Mouse (Mus musculus) urinary bladder, adult 2 months (tissue): Measurements from ENCODE around the gene Cul4a. TPM values are rescaled to one million over a fixed set of nuclear protein-coding genes. Genes with fewer than 3 reads are reported as not detected.
A peak's percentile ranks its signal among the peaks of the same experiment; 100 is the strongest.

Experiments used
- DNase-seq: peaks from one replicate; pipeline ENCODE4 v3.0.0; 2022; ENCODE audit warnings: low spot score
- polyA plus RNA-seq: library from polyadenylated mRNA; depleted of rRNA; stranded (reverse); fragments of >200 nt; gene quantifications from 2 replicates; pipeline ENCODE4 v1.2.3, GENCODE M21; 2012

Gene Cul4a
- polyA plus RNA-seq, 1 experiment = 58.2 TPM

GRCm38 (mm10) chr8:13139641-13140182 lies 34.3 kb downstream of the Cul4a start:
- no peak for DNase-seq

GRCm38 (mm10) chr8:13141681-13142080 lies 36.3 kb downstream of the Cul4a start:
- no peak for DNase-seq

- no peak for DNase-seq
Measured at GRCm38 (mm10) chr8:13148476-13148875, 43.1 kb downstream of the Cul4a start.

- no peak for DNase-seq
Measured at GRCm38 (mm10) chr8:13149287-13149686, 43.9 kb downstream of the Cul4a start.

GRCm38 (mm10) chr8:13149866-13150265 lies 44.4 kb downstream of the Cul4a start:
- DNase-seq = no peak

- DNase-seq = no peak
Measured at GRCm38 (mm10) chr8:13150929-13151328, 45.5 kb downstream of the Cul4a start.

GRCm38 (mm10) chr8:13154099-13154498 lies 48.7 kb downstream of the Cul4a start:
- no peak for DNase-seq

- DNase-seq = no peak
Measured at GRCm38 (mm10) chr8:13155358-13155757, 49.9 kb downstream of the Cul4a start.

GRCm38 (mm10) chr8:13156327-13157097 lies 51.1 kb downstream of the Cul4a start:
- DNase-seq = no peak

GRCm38 (mm10) chr8:13158718-13159376 lies 53.4 kb downstream of the Cul4a start, which contains the start of gene Lamp1:
Lamp1 (plus strand) TSS chr8:13159161.
- DNase-seq = peak; percentile 100

- no peak for DNase-seq
Measured at GRCm38 (mm10) chr8:13159377-13159881, 54.0 kb downstream of the Cul4a start.

GRCm38 (mm10) chr8:13160691-13161090 lies 55.3 kb downstream of the Cul4a start:
- no peak for DNase-seq

- no peak for DNase-seq
Measured at GRCm38 (mm10) chr8:13162098-13162497, 56.7 kb downstream of the Cul4a start.

- DNase-seq = no peak
Measured at GRCm38 (mm10) chr8:13163563-13163962, 58.1 kb downstream of the Cul4a start.

- no peak for DNase-seq
Measured at GRCm38 (mm10) chr8:13164361-13164760, 58.9 kb downstream of the Cul4a start.

GRCm38 (mm10) chr8:13170510-13170909 lies 65.1 kb downstream of the Cul4a start:
- DNase-seq = no peak

- DNase-seq = no peak
Measured at GRCm38 (mm10) chr8:13174305-13174704, 68.9 kb downstream of the Cul4a start.

GRCm38 (mm10) chr8:13174811-13175210 lies 69.4 kb downstream of the Cul4a start:
- DNase-seq = no peak

- DNase-seq = no peak
Measured at GRCm38 (mm10) chr8:13175650-13176049, 70.2 kb downstream of the Cul4a start.

- no peak for DNase-seq
Measured at GRCm38 (mm10) chr8:13177173-13177852, 71.9 kb downstream of the Cul4a start.

- DNase-seq = no peak
Measured at GRCm38 (mm10) chr8:13178137-13178536, 72.7 kb downstream of the Cul4a start.

- DNase-seq = no peak
Measured at GRCm38 (mm10) chr8:13179482-13179881, 74.1 kb downstream of the Cul4a start.
